Mouse (Mus musculus): ENCODE data around the gene Pde11a.

- TF ChIP-seq POLR2A (IDR thresholded peaks at IDR 0.05; ENCODE audit: extremely low read depth, insufficient read depth, low read length) (no peak), CTCF (IDR thresholded peaks at IDR 0.05; ENCODE audit: low read depth, low read length) (no peak)
These were observed 241.3 kb downstream of the Pde11a start for GRCm38 (mm10) chr2:76097284-76097683.
